ENCODE assay signal across 24 mouse cellular contexts in genomic region chr11:35726341-35726846, GRCm38 (mm10). TPM values are rescaled to one million over a fixed set of nuclear protein-coding genes. Genes with fewer than 3 reads are reported as not detected.
DNase-seq lines count a peak whose midpoint lies in the region; ATAC-seq lines count a peak whose summit lies in the region.
"Had no signal": no experiment of that assay in that cellular context is flagged by ENCODE, and none has a peak within 500 bp of the region (broad histone marks: within the 10 kb centered on the region; RNA-seq: fewer than 3 reads in every experiment).

No protein-coding gene starts in this region.

- peak; percentile 4 for DNase-seq in embryonic facial prominence, embryonic 14.5 days (ENCODE audit: low spot score)
- no peak for DNase-seq in embryonic facial prominence, embryonic 10.5 days (ENCODE audit: low spot score)
- DNase-seq in hindbrain, embryonic 14.5 days (ENCODE audit: low spot score) = peak; percentile 25
- DNase-seq in adipocyte (ENCODE audit: low spot score) = peak; percentile 93
- DNase-seq in retina, postnatal 1 day = no peak
- DNase-seq in kidney, postnatal 14 days = no peak
- DNase-seq: adrenal gland, postnatal 10 days; adrenal gland, postnatal 36 days; cerebellum, adult 18-20 months; cerebellum, adult 9-10 months; cerebellum, postnatal 14 days; gastrocnemius, postnatal 10 days; gastrocnemius, postnatal 36 days; heart, adult 2 months; heart, postnatal 14 days; heart, postnatal 4 days; kidney, adult 2 months had no signal

- no peak overlapping the region for H3K27ac ChIP-seq in embryonic facial prominence, embryonic 14.5 days (replicated peaks; ENCODE audit: low read depth, low read length)
- no peak overlapping the region for H3K27ac ChIP-seq in embryonic facial prominence, embryonic 10.5 days (replicated peaks)
- H3K27ac ChIP-seq in hindbrain, embryonic 14.5 days = no peak overlapping the region
- H3K27ac ChIP-seq in hindbrain, embryonic 16.5 days (ENCODE audit: low read depth, low read length) = no peak overlapping the region
- H3K27ac ChIP-seq in brown adipose tissue, adult 24 weeks (replicated peaks; ENCODE audit: low read depth, low read length) = peak overlapping the region; percentile 92
- H3K27ac ChIP-seq: embryonic facial prominence, embryonic 13.5 days; heart, adult 2 months; heart, embryonic 10.5 days; heart, embryonic 13.5 days had no signal

- no peaks in the 10 kb centered on the region for H3K4me1 ChIP-seq in embryonic facial prominence, embryonic 14.5 days (ENCODE audit: control insufficient read depth, insufficient read depth, low read length)
- no peaks in the 10 kb centered on the region for H3K4me1 ChIP-seq in embryonic facial prominence, embryonic 10.5 days
- H3K4me1 ChIP-seq in hindbrain, embryonic 14.5 days (replicated peaks; ENCODE audit: control insufficient read depth, insufficient read depth, low read length) = peaks cover 7% of the 10 kb centered on the region; the same call in 1 of the 2 replicates
- H3K4me1 ChIP-seq in hindbrain, embryonic 16.5 days (ENCODE audit: control insufficient read depth, insufficient read depth, low read depth, low read length) = no peaks in the 10 kb centered on the region
- peaks cover 9% of the 10 kb centered on the region; the same call in 1 of the 2 replicates for H3K4me1 ChIP-seq in brown adipose tissue, adult 24 weeks (ENCODE audit: control insufficient read depth, insufficient read depth, insufficient read length, low read length)
- H3K4me1 ChIP-seq: heart, embryonic 10.5 days; heart, embryonic 13.5 days had no signal

- no peaks in the 10 kb centered on the region for H3K27me3 ChIP-seq in embryonic facial prominence, embryonic 14.5 days (replicated peaks; ENCODE audit: control insufficient read depth, insufficient read depth, low read length)
- peaks cover 4% of the 10 kb centered on the region; the same call in 1 of the 2 replicates for H3K27me3 ChIP-seq in embryonic facial prominence, embryonic 10.5 days (replicated peaks; ENCODE audit: low read depth, poor library complexity, severe bottlenecking)
- H3K27me3 ChIP-seq in hindbrain, embryonic 14.5 days (ENCODE audit: control insufficient read depth, insufficient read depth, low read length) = no peaks in the 10 kb centered on the region
- no peaks in the 10 kb centered on the region for H3K27me3 ChIP-seq in hindbrain, embryonic 16.5 days (replicated peaks; ENCODE audit: control insufficient read depth, insufficient read depth, low read length)
- H3K27me3 ChIP-seq: embryonic facial prominence, embryonic 13.5 days; heart, embryonic 13.5 days had no signal

- no peak overlapping the region for H3K9ac ChIP-seq in embryonic facial prominence, embryonic 14.5 days (ENCODE audit: low read depth, low read length)
- no peak overlapping the region for H3K9ac ChIP-seq in hindbrain, embryonic 14.5 days
- no peak overlapping the region for H3K9ac ChIP-seq in hindbrain, embryonic 16.5 days (ENCODE audit: low read depth, low read length)
- H3K9ac ChIP-seq: embryonic facial prominence, embryonic 13.5 days; heart, embryonic 13.5 days had no signal

- H3K9me3 ChIP-seq in embryonic facial prominence, embryonic 14.5 days (ENCODE audit: control insufficient read depth, low read length) = no peaks in the 10 kb centered on the region
- H3K9me3 ChIP-seq in embryonic facial prominence, embryonic 10.5 days = no peaks in the 10 kb centered on the region
- no peaks in the 10 kb centered on the region for H3K9me3 ChIP-seq in hindbrain, embryonic 14.5 days (ENCODE audit: control insufficient read depth, low read length)
- H3K9me3 ChIP-seq in hindbrain, embryonic 16.5 days (ENCODE audit: control insufficient read depth, low read length) = no peaks in the 10 kb centered on the region
- H3K9me3 ChIP-seq: embryonic facial prominence, embryonic 13.5 days; heart, embryonic 10.5 days; heart, embryonic 13.5 days had no signal

- H3K36me3 ChIP-seq in embryonic facial prominence, embryonic 14.5 days (ENCODE audit: control insufficient read depth, insufficient read depth, low read length) = no peaks in the 10 kb centered on the region
- no peaks in the 10 kb centered on the region for H3K36me3 ChIP-seq in embryonic facial prominence, embryonic 10.5 days (replicated peaks)
- H3K36me3 ChIP-seq in hindbrain, embryonic 14.5 days (replicated peaks; ENCODE audit: control insufficient read depth, insufficient read depth) = no peaks in the 10 kb centered on the region
- H3K36me3 ChIP-seq in hindbrain, embryonic 16.5 days (ENCODE audit: control insufficient read depth, insufficient read depth, low read length) = no peaks in the 10 kb centered on the region
- H3K36me3 ChIP-seq: embryonic facial prominence, embryonic 13.5 days; heart, embryonic 10.5 days; heart, embryonic 13.5 days had no signal

- no peak overlapping the region for H3K4me3 ChIP-seq in embryonic facial prominence, embryonic 14.5 days (ENCODE audit: low read depth, low read length)
- H3K4me3 ChIP-seq in embryonic facial prominence, embryonic 10.5 days = no peak overlapping the region
- no peak overlapping the region for H3K4me3 ChIP-seq in hindbrain, embryonic 14.5 days (replicated peaks; ENCODE audit: low read length)
- H3K4me3 ChIP-seq in hindbrain, embryonic 16.5 days (ENCODE audit: low read length) = no peak overlapping the region
- no peak overlapping the region for H3K4me3 ChIP-seq in brown adipose tissue, adult 24 weeks (ENCODE audit: insufficient read depth, low read depth, low read length)
- H3K4me3 ChIP-seq: embryonic facial prominence, embryonic 13.5 days; heart, adult 2 months; heart, embryonic 10.5 days; heart, embryonic 13.5 days had no signal

- 56% methylated on average over 8 of the region's 8 CpGs for WGBS in embryonic facial prominence, embryonic 14.5 days
- 83% methylated on average over 8 of the region's 8 CpGs for WGBS in embryonic facial prominence, embryonic 10.5 days
- 72% methylated on average over 8 of the region's 8 CpGs for WGBS in hindbrain, embryonic 14.5 days
- WGBS in hindbrain, embryonic 16.5 days = 67% methylated on average over 8 of the region's 8 CpGs

- no peak overlapping the region for H3K4me2 ChIP-seq in embryonic facial prominence, embryonic 14.5 days (ENCODE audit: low read depth, low read length)
- no peak overlapping the region for H3K4me2 ChIP-seq in hindbrain, embryonic 14.5 days (replicated peaks)
- no peak overlapping the region for H3K4me2 ChIP-seq in hindbrain, embryonic 16.5 days (ENCODE audit: low read length)
- H3K4me2 ChIP-seq: embryonic facial prominence, embryonic 13.5 days; heart, embryonic 13.5 days had no signal

- ATAC-seq in embryonic facial prominence, embryonic 14.5 days (ENCODE audit: low read depth) = no peak
- no peak for ATAC-seq in hindbrain, embryonic 14.5 days (ENCODE audit: low FRiP score)
- no peak for ATAC-seq in hindbrain, embryonic 16.5 days
- ATAC-seq: activated CD4-positive, CD25-positive, alpha-beta regulatory T cell, adult 4 months; intestine, postnatal 0 days had no signal

RNA-seq across cellular contexts. Expression of gene Pank3, which starts 42.9 kb away (rescaled TPM):
- polyA plus RNA-seq in embryonic facial prominence, embryonic 14.5 days (2014; fragmentation: Nextera tagmentation; extraction: Ambion mirVana) = 21.2 and 21.4 TPM in 2 replicates
- polyA plus RNA-seq in embryonic facial prominence, embryonic 10.5 days (2016; fragmentation: Nextera tagmentation; extraction: Ambion mirVana) = 13.9 and 15.2 TPM in 2 replicates
- 36.3 and 38.1 TPM in 2 replicates for polyA plus RNA-seq in hindbrain, embryonic 14.5 days (2014; fragmentation: Nextera tagmentation; extraction: Ambion mirVana)
- 16.6 and 18.4 TPM in 2 replicates for polyA plus RNA-seq in hindbrain, embryonic 16.5 days (2015; fragmentation: Nextera tagmentation; extraction: Ambion mirVana)
- polyA plus RNA-seq in brown adipose tissue, adult 24 weeks (2012; ENCODE audit: insufficient read depth, insufficient read length, missing spikeins) = 69.9 and 86.7 TPM in 2 replicates

Comparison
In these comparisons a context has a peak if more than half of its experiments do, and no peak if none do; other contexts are left out.
1. DNase-seq: peak in embryonic facial prominence, embryonic 14.5 days (single experiment), hindbrain, embryonic 14.5 days (single experiment) and adipocyte (single experiment); none in embryonic facial prominence, embryonic 10.5 days (single experiment), retina, postnatal 1 day (single experiment) and kidney, postnatal 14 days (single experiment).